Mouse (Mus musculus): ENCODE data around the gene Ror2.

Gene Ror2

GRCm38 (mm10) chr13:53274771-53275170 lies 11.2 kb downstream of the Ror2 start:
- DNase-seq (ENCODE audit: extremely low spot score, low read depth, low spot score), result no peak

GRCm38 (mm10) chr13:53271595-53271994 lies 14.3 kb downstream of the Ror2 start:
- DNase-seq (ENCODE audit: extremely low spot score, low read depth, low spot score), result no peak

DNA sequence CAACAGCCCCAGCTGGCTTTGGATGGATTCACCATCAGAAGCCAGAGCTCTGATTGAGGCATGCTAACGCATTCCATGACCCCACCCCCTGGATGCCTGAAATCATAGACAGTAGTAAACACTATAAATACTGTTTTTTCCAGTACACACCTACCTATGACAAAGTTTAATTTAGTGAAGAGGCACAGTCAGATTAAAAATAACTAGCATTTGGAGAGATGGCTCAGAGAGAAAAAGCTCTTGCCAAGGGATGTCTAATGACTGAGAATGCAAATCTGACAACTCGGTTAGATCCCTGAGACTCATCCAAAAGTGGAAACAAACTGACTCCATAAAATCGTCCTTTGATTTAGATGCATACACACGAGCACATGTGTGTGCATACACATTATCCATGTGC lies 15.4 kb downstream of the Ror2 start:
- no peak for DNase-seq (ENCODE audit: extremely low spot score, low read depth, low spot score)

GRCm38 (mm10) chr13:53268541-53268940 lies 17.4 kb downstream of the Ror2 start:
- no peak for DNase-seq (ENCODE audit: extremely low spot score, low read depth, low spot score)

DNA sequence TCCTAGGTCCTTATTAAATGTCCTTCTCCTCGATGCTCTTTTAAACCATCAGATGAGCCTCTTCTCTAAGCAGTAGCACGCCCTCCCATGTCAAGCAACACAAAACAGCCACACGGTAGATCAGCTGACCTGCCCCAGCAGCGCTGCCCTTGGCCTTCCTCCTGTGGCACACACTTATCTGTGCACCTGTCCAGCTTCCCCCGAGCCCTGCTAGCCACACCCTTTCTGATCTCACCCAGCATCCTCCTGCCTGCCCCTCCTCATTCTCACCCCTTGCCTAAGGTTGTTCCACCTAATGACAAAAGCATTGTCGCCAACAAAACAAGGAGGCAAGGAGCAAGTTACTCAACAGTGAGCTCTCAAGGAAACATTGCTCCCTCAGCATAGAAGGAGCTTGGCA lies 18.1 kb downstream of the Ror2 start:
- no peak for DNase-seq (ENCODE audit: extremely low spot score, low read depth, low spot score)

DNA sequence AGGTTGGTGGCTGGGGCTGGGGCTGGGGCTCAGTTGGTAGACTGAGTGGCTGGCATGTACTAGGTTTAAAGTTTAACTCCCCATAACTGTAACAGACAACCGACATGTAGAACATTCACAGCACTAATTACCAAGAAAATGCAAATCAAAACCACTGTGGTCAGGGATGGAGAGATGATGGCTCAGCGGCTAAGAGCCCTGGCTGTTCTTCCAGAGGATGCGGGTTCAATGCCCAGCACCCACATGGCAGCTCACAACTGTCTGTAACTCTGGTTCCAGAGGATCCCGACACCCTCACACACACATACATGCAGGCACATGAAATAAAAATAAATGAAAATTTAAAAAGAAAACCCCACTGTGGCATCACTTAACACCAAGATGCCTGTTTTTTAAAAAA lies 18.8 kb downstream of the Ror2 start:
- no peak for DNase-seq (ENCODE audit: extremely low spot score, low read depth, low spot score)

DNA sequence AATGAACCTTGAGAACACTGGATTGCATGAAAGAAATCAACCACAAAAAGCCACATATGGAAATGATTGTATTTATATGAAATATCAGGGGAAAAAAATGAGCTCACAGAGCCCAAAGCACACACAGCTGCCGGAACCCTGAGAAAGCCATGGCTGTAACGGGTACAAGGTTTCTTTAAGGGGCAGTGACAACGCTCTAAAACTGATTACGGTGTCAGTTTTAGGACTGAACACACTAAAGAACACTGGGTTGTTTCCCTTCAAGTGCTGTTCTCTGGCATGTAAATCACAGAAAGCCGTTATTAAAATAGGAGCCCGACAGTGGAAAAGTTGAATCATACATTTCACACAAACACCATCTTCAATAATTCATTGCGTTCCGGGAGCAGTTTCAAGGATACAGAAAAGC lies 19.4 kb downstream of the Ror2 start:
- DNase-seq (ENCODE audit: extremely low spot score, low read depth, low spot score), result no peak

DNA sequence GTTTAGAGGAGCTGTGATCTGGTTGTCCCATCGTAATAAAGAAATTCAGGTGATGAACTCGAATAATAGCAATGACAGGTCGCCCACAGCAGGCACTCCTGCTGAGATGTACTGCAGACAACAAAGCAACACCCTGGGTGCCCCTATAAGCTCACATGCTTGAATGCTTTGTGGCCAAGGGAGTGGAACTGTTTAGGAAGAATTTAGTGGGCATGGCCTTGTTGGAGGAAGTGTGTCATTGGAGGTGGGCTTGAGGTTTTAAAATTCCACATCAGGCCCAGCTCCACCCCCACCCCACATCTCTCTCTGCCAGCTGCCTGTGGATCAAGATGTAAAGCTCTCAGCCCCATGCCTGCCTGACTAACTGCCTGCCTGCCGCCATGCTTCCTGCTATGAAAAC lies 21.0 kb downstream of the Ror2 start:
- no peak for DNase-seq (ENCODE audit: extremely low spot score, low read depth, low spot score)

DNA sequence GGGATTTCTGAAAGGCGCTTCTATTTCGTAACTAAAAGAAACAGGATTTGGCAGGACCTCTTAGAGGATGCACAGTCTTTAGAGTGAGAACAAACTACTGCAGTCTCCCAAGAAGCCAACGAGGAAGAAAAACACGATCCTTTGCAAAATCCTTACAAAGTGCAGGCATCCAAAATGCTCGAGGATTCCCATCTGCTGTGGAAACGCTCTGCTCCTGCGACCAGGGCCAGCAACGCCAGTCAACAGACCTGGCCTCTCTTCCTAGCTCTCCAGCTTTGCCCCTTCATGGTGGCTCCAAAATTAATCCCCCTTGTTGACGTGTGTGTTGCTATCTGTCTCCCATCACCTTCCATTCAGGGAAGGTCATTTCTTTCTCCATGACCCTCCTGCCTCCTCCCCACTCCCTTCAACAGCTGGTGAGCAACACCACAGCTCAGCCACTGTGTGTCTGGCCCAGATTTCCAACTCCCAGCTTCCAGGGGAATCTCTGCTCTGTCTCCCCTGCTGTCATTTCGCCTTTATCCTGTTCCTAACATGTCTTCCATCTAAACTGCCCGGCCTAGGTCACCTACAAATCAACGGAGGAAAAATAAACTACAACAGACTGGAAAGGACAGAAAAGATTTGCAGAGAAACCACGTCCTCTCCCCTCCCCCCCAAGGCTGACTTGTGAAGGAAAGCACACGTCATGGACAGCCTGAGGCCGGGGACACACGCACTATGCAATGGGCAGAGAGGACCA lies 23.2 kb downstream of the Ror2 start:
- DNase-seq (ENCODE audit: extremely low spot score, low read depth, low spot score), result no peak

- no peak for DNase-seq (ENCODE audit: extremely low spot score, low read depth, low spot score)
Observed at GRCm38 (mm10) chr13:53261106-53261771, 24.7 kb downstream of the Ror2 start.

GRCm38 (mm10) chr13:53258943-53259342 lies 27.0 kb downstream of the Ror2 start:
- no peak for DNase-seq (ENCODE audit: extremely low spot score, low read depth, low spot score)

DNA sequence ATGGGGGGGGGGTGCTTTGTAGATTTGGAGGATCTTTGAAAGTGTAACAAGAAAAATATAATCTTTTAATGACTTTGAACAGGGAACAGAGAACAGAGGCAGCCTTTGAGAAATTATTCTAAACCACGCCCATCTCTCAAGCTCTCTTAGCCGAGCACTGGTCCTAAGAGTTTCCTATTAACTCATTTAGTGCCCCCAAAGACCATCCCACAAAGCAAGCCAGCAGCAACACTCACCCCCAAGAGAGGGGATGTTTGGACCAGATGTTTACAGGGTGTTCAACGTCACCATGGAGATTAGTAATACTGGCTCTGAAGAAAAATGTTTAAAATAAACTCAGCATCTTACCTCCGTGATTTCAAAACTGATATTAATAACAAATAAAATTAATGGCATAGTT lies 27.4 kb downstream of the Ror2 start:
- DNase-seq (ENCODE audit: extremely low spot score, low read depth, low spot score), result no peak

- no peak for DNase-seq (ENCODE audit: extremely low spot score, low read depth, low spot score)
Observed at GRCm38 (mm10) chr13:53253255-53253654, 32.7 kb downstream of the Ror2 start.

DNA sequence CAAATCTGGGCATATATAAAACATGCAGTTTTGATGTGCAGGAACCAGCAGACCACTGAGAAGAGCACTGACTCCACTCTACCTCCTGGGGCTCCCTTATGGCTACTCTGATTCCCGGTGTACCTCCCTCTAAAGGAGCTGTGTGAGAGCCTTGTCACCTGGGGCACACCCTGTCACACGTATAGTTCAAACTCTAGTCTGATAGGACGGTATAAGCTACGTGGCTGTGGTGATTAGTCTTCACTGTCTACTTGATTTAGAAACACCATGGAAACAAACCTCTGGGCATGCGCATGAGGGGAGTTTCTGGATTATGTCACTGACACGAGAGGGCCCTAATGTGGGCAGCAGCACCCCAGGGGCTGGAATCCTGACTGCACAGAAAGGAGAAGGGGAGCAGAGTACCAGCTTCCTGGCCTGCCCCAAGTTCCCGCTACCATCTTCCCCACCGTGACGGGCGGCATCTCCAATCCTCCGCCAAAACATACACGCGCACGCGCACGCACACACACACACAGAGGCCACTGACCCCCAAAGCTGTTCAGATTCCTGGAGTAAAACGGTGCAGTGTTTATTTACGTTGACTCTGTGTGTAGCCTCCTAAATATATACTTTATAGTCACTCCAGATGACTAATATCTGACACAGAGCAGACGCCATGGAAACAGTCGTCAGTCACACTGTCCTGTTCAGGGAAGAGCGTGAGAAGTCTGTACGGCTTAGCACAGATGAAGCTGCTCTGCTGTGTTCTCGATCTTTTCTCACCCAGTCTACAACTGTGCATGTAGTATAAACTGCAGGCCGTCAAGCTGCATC lies 37.1 kb downstream of the Ror2 start:
- no peak for DNase-seq (ENCODE audit: extremely low spot score, low read depth, low spot score)

DNA sequence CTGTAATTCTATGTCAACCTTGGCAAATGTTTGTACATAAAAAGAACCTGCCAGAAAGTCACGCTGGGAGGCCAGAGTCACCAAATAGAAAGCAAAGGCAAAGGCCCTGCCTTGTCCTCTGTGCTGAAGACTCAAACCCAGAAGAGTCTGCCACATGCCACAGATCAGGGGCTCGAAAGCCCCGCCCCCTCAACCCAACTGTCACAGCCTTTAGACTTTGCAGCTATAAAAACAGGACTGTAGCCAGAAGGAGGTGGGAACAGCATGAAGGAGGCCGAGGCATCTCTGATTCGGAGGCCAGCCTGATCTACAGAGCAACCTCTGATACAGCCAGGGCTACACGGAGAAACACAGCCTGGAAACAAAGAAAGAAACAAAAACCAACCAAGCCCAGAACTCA lies 37.8 kb downstream of the Ror2 start:
- no peak for DNase-seq (ENCODE audit: extremely low spot score, low read depth, low spot score)

GRCm38 (mm10) chr13:53247175-53247574 lies 38.7 kb downstream of the Ror2 start:
- no peak for DNase-seq (ENCODE audit: extremely low spot score, low read depth, low spot score)

- DNase-seq (ENCODE audit: extremely low spot score, low read depth, low spot score), result no peak
Observed at GRCm38 (mm10) chr13:53244151-53244550, 41.8 kb downstream of the Ror2 start.

DNA sequence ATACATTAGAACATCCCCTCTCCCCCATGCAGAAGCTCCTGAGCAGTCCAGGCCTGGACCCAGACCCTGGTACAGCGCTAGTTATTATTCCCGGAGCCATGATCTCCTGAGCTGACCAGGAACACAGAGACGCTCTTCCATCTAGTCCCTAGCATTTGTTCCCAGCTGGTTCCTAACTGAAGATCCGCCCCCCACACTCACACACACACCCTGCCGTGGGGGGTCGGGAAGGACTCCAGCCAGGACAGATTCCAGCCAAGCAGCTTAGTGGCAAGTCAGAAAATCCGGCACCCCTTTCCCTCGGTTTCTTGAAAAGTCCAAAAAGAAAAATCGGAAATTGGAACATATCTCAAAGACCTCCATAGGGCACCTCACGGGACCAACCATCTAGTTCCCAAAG lies 48.5 kb downstream of the Ror2 start:
- DNase-seq (ENCODE audit: extremely low spot score, low read depth, low spot score), result no peak

DNA sequence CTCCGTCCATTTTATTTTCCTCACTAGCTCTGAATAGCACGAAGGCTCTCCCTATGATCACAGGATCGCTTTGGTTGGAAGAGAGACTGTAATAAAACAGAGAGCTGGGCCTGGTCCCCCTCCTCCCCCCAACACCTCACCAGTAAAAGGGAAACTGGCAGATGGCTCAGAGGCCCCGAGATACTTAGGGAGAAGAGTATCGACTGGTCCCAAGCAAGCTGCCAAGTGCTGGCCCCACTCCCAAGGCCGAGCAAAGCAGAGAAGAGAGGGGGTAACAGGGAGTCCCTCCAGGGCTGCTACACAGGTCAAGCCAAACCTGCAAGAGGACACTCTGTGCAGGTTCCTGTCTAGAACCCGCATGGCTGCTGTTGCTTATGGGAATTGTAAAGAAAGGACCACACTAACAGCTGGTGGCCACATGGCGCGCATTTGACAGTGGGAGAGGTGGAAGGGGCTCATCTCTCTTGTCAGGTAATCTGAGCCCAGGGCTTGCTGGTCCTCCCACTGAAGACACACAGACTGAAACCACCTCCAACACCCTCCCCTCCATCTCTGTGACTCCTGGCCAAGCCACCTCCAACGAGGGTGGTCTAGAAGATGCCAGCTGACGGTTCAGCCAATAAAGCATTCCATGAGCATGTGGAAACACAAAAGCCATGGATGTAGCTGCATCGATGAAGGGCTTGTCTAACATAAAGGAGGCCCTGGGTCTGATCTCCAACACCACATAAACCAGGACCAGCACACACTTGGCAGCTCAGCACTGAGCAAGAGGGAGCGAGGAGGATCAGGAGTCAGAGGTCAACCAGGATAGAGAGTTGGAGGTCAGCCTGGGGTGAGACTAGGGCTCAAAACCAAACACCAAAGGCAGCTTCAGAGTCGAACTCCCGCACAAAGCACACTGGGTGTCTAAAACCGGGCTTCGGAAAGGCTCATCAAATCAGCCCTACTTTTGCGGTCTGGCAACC lies 49.2 kb downstream of the Ror2 start:
- DNase-seq (ENCODE audit: extremely low spot score, low read depth, low spot score), result no peak

DNA sequence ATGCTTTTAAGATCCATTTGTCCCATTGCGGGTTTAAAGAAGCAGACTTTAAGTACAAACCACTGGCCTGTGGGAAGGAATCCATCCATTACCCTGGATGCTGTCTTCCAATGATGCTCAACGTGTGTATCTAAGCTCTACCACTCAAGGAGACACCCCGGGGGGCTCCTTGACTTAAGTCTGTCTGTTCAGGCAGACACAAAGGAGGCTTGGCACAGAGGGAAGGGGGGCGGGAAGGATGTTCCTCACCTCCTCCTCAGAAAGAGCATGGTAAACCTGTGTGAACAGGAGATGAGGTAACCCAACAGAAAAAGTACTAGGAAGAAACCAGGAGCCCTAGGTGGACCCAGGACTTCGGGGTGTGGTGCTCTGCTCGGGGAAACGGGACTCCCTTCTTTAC lies 50.0 kb downstream of the Ror2 start:
- DNase-seq (ENCODE audit: extremely low spot score, low read depth, low spot score), result no peak

DNA sequence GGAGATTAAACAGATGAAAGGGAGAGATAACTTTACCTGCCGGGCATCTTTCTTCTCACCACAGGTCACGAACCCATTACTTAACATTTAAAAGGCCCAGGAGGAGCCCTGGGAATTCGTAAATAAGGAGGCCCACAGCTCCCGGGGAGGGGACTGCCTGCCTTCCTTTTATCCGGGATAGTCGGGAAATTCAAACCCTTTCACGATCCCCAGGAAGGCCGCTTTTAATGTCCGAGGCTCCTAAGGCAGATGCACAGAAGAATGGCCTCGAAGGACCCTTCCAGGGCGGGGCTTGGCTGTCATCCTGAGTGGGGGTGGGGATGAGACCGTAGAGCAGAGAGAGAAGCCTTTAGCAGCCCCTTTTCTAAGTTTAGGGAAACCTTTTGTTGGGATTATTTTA lies 51.1 kb downstream of the Ror2 start:
- no peak for DNase-seq (ENCODE audit: extremely low spot score, low read depth, low spot score)

Data from hindlimb bud, embryonic 11.5 days (tissue).